Mouse (Mus musculus) limb, embryonic 11.5 days (tissue): ENCODE results near the gene H2afj. TPM values are rescaled to one million over a fixed set of nuclear protein-coding genes. Genes with fewer than 3 reads are reported as not detected.

Source experiments
- ATAC-seq: fragments of 200-750 bp; cut with Nextera tagmentation; 2 replicates; pipeline ENCODE4 v1.8.0; 2017; ENCODE audit warnings: low read depth; ENCODE audit not compliant: insufficient number of reproducible peaks, low FRiP score, low TSS enrichment
- DNase-seq: peaks from one replicate; pipeline ENCODE4 v3.0.0-alpha.2; 2015; ENCODE audit warnings: low spot score
- H3K27ac ChIP-seq: fragments of 300-500 bp; sonication (generic); replicated peaks from 2 replicates; pipeline ENCODE4 v1.5.1; 2014; ENCODE audit warnings: low read depth, mild to moderate bottlenecking, low read length
- H3K27me3 ChIP-seq: fragments of 300-500 bp; sonication (generic); 2 replicates; pipeline ENCODE4 v1.6.1; 2014; ENCODE audit warnings: mild to moderate bottlenecking, low read length, mixed read lengths; ENCODE audit not compliant: control insufficient read depth, insufficient read depth
- H3K36me3 ChIP-seq: fragments of 300-500 bp; sonication (generic); 2 replicates; pipeline ENCODE4 v1.6.1; 2014; ENCODE audit warnings: mild to moderate bottlenecking, low read length, moderate library complexity, mixed read lengths; ENCODE audit not compliant: control insufficient read depth, insufficient read depth
- H3K4me1 ChIP-seq: fragments of 300-500 bp; sonication (generic); 2 replicates; pipeline ENCODE4 v1.6.1; 2014; ENCODE audit warnings: low read length, mixed read lengths; ENCODE audit not compliant: control insufficient read depth, insufficient read depth
- H3K4me2 ChIP-seq: fragments of 300-500 bp; sonication (generic); 2 replicates; pipeline ENCODE4 v1.6.1; 2014; ENCODE audit warnings: low read depth, mild to moderate bottlenecking, moderate library complexity; ENCODE audit not compliant: severe bottlenecking
- H3K4me3 ChIP-seq: fragments of 300-500 bp; sonication (generic); 2 replicates; pipeline ENCODE4 v1.5.1; 2014; ENCODE audit warnings: low read depth, low read length
- H3K9ac ChIP-seq: fragments of 300-500 bp; sonication (generic); 2 replicates; pipeline ENCODE4 v1.6.1; 2014; ENCODE audit warnings: mild to moderate bottlenecking, low read length
- H3K9me3 ChIP-seq: fragments of 300-500 bp; sonication (generic); 2 replicates; pipeline ENCODE4 v1.6.1; 2016; ENCODE audit warnings: low read length; ENCODE audit not compliant: control insufficient read depth
- WGBS: fragments of 180-500 bp; shearing (Covaris S2); extraction: QIAGEN DNeasy Blood & Tissue Kit; methylation state at CpG from one replicate; pipeline ENCODE4 v1.1.7; 2014; 5-methylcytosine and 5-hydroxymethylcytosine counted together
- polyA plus RNA-seq: library from polyadenylated mRNA; unstranded; fragments of >200 nt; fragmentation: Nextera tagmentation; extraction: Ambion mirVana; gene quantifications from 2 replicates; pipeline ENCODE4 v1.2.1, GENCODE M21; 2014

H2afj gene
- polyA plus RNA-seq, result 78.5 and 79.9 TPM in 2 replicates

GRCm38 (mm10) chr6:136808014-136808417, at the start of gene H2afj:
Gene H2afj (plus strand): TSS chr6:136808244.
- Histone ChIP-seq H3K9me3 (no peaks in the 10 kb centered on the region), H3K9ac (peak within 1 kb of the TSS; percentile 55), H3K4me1 (peaks cover 6% of the 10 kb centered on the region; the same call in 1 of the 2 replicates), H3K27me3 (no peaks in the 10 kb centered on the region), H3K4me3 (peak within 1 kb of the TSS; percentile 71), H3K4me2 (peak within 1 kb of the TSS; percentile 90), H3K36me3 (peaks cover 3% of the 10 kb centered on the region; the same call in 1 of the 2 replicates), H3K27ac (0 out of 2 replicates have a peak within 1 kb of the TSS, but pooled peaks have one; percentile 11)
- peak; percentile 99 for DNase-seq
- under 1% methylated on average over 34 of the region's 34 CpGs for WGBS
- peak; percentile 77 for ATAC-seq

DNA sequence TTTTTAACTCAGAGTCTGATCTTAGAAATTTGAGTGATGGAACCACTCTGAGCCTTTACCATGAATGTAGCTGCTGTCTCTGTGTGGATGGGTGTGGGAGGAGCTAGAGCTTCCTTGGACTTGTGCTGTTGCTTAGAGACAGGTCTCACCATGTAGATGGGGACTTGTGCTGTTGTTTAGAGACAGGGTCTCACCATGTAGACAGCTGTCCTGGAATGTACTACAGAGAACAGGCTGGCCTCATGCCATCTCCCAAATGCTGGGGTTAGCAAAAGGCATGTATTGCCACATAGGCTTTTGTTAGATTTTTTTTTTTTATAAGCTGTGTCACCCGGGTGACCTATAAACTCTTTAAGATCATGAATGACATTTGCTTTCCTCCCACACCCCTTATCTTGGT, 44.1 kb upstream of the H2afj start:
- Histone ChIP-seq H3K36me3 (no peaks in the 10 kb centered on the region), H3K27ac (no peak overlapping the region), H3K4me3 (no peak overlapping the region), H3K9ac (no peak overlapping the region), H3K27me3 (no peaks in the 10 kb centered on the region), H3K4me2 (no peak overlapping the region), H3K9me3 (no peaks in the 10 kb centered on the region), H3K4me1 (no peaks in the 10 kb centered on the region)
- DNase-seq, result no peak
- ATAC-seq, result no peak
- 83% methylated on average over 1 of the region's 1 CpGs for WGBS

DNA sequence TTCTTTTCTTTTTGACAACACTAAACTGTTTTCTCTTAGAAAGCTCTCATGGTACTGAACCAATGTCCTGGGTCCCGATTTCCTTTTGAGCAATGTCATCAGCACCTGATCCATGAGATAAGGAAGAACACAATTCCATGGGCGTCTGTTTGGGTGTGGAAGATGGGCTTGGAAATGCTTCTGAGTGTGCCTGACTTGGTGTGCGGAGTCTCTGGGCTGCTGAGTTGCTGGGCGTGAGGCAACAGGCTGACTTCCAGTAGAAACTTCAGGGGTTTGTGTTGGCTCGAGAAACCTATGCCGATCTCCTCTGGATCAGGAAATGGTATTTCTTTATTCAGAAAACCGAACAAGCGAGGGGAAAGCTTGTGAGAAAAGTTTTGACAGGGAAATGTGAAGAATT, 38.9 kb upstream of the H2afj start:
- H3K27ac ChIP-seq, result no peak overlapping the region
- H3K9ac ChIP-seq, result no peak overlapping the region
- H3K9me3 ChIP-seq, result no peaks in the 10 kb centered on the region
- 89% methylated on average over 8 of the region's 8 CpGs for WGBS
- no peak for ATAC-seq
- H3K4me1 ChIP-seq, result no peaks in the 10 kb centered on the region
- H3K36me3 ChIP-seq, result no peaks in the 10 kb centered on the region
- H3K27me3 ChIP-seq, result no peaks in the 10 kb centered on the region
- H3K4me2 ChIP-seq, result no peak overlapping the region
- H3K4me3 ChIP-seq, result no peak overlapping the region
- DNase-seq, result no peak

DNA sequence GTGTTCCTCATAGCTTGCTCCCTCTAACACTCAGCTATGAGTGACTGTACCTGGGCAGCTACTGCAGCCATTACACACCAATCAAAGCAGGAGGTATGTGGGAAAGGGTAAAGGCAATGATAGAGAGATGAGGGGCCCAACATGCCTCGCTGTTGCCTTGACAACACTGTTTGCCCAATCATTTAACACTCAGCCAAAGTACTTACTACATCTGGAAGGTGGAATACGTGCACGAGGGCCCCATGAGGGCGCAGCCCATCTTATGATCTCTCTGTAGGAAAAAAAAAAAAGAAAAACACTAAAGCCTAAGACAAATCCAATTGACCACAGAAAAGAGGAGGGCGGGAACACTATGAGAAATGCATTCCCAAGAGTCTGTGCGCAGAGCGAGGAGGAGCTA, 38.2 kb upstream of the H2afj start:
- no peaks in the 10 kb centered on the region for H3K4me1 ChIP-seq
- no peak overlapping the region for H3K4me2 ChIP-seq
- 86% methylated on average over 7 of the region's 7 CpGs for WGBS
- H3K4me3 ChIP-seq, result no peak overlapping the region
- no peak overlapping the region for H3K27ac ChIP-seq
- no peak overlapping the region for H3K9ac ChIP-seq
- no peaks in the 10 kb centered on the region for H3K27me3 ChIP-seq
- no peak for ATAC-seq
- no peaks in the 10 kb centered on the region for H3K36me3 ChIP-seq
- no peaks in the 10 kb centered on the region for H3K9me3 ChIP-seq
- no peak for DNase-seq

DNA sequence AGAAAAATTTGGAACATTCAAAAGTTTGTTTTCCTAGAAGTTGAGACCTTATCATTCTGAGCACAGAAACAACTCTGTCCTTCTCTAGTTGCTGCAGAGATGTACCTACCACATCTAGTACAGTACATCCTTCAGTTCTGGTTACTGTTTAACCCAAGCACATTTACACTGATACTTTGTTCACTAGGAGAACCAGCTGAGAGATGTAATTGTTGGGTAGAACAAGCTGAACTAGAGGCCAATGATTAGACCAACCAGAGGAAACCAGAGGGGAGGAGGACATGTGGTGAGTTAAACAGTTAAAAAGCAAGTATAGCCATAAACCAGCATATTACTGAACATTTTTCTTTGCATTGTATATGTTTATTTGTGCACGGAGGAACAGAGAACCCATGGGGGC, 31.7 kb upstream of the H2afj start:
- Histone ChIP-seq H3K27ac (no peak overlapping the region), H3K9me3 (no peaks in the 10 kb centered on the region), H3K4me3 (no peak overlapping the region), H3K4me1 (no peaks in the 10 kb centered on the region), H3K27me3 (no peaks in the 10 kb centered on the region), H3K36me3 (no peaks in the 10 kb centered on the region), H3K9ac (no peak overlapping the region), H3K4me2 (no peak overlapping the region)
- no peak for ATAC-seq
- 92% methylated on average over 1 of the region's 1 CpGs for WGBS
- DNase-seq, result no peak

GRCm38 (mm10) chr6:136781377-136781986, 26.6 kb upstream of the H2afj start, which contains the start of gene Gucy2c:
Gene Gucy2c (minus strand): TSS chr6:136781765.
- WGBS, result 73% methylated on average over 20 of the region's 20 CpGs
- Histone ChIP-seq H3K4me1 (no peaks in the 10 kb centered on the region), H3K4me3 (no peak within 1 kb of the TSS), H3K36me3 (no peaks in the 10 kb centered on the region), H3K4me2 (no peak within 1 kb of the TSS), H3K9ac (no peak within 1 kb of the TSS), H3K27ac (no peak within 1 kb of the TSS), H3K27me3 (no peaks in the 10 kb centered on the region), H3K9me3 (no peaks in the 10 kb centered on the region)
- DNase-seq, result no peak
- no peak for ATAC-seq

DNA sequence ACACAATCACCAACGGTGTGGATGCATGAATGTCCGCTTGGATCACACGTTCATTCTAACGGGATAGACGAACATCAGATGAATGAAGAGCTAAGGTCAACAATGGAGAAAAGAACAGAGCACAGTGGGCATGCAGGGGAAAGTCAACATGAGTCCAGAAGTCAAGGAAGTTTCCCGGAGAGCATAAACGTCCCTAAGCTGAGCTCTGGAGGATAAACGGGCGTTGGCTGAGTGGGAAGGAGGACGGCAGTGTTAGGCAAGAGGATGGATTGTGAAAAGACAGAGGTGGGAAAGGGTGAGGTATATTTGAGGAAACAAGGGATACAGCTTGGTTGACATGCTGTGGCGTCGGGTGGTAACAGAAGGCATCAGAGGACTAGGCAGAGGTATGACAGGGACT, 25.9 kb upstream of the H2afj start:
- WGBS, result 87% methylated on average over 12 of the region's 12 CpGs
- no peaks in the 10 kb centered on the region for H3K27me3 ChIP-seq
- H3K27ac ChIP-seq, result no peak overlapping the region
- no peaks in the 10 kb centered on the region for H3K4me1 ChIP-seq
- H3K9ac ChIP-seq, result no peak overlapping the region
- no peaks in the 10 kb centered on the region for H3K9me3 ChIP-seq
- ATAC-seq (no peak), DNase-seq (no peak)
- H3K4me2 ChIP-seq, result no peak overlapping the region
- H3K36me3 ChIP-seq, result no peaks in the 10 kb centered on the region
- H3K4me3 ChIP-seq, result no peak overlapping the region

DNA sequence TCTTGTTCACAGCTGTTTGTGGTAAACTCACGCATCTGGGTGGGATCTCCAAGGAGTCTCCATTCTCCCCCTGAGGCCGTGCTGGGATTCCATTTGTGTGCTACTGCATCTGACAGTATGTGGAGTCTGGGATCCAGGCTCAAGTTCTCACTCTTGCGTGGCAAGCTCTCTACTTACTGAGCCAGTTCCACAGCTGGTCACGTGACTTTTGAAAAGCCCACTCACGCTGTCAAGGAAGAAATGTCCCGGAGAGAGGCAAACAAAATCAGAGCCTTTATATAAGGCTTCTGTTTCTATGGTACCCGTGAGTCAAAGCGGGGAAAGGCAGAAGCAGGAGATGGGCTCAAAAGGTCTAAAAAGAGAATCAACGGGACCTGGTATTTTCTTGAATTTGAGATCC, 25.3 kb upstream of the H2afj start:
- H3K4me2 ChIP-seq, result no peak overlapping the region
- H3K9ac ChIP-seq, result no peak overlapping the region
- no peaks in the 10 kb centered on the region for H3K36me3 ChIP-seq

More for the DNA sequence above, 25.3 kb upstream of the H2afj start:
- 88% methylated on average over 9 of the region's 9 CpGs for WGBS
- Histone ChIP-seq H3K4me1 (no peaks in the 10 kb centered on the region), H3K4me3 (no peak overlapping the region), H3K9me3 (no peaks in the 10 kb centered on the region), H3K27ac (no peak overlapping the region), H3K27me3 (no peaks in the 10 kb centered on the region)
- DNase-seq (no peak), ATAC-seq (no peak)
